In the genomic region with DNA sequence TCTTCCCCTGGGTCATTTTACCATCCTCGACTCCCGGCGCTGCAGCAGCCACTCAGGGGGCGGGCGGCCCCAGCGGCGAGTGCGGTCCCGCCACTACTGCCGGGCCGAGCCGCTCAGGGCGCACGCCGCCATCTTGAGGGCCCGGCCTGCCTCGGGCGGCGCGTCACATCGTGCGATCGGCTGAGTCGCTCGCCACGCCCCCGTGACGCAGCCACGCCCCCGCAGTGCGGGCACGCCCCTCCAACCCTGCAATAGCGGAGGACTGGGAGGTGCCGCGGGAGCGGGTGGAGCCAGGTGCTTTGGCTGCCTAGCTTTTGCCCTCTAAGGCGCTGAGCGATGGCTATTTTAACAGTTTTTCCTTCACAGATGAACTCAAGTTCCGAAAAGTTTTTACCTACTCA, we compare ENCODE assay signal across 8 mouse cellular contexts. TPM values are rescaled to one million over a fixed set of nuclear protein-coding genes. Genes with fewer than 3 reads are reported as not detected.
A peak's percentile ranks its signal among the peaks of the same experiment; 100 is the strongest.
DNase-seq lines count a peak whose midpoint lies in the region; ATAC-seq and TF ChIP-seq lines count a peak whose summit lies in the region.

A gene (minus strand): TSS at position 215 of the 401 bp plus-strand sequence.

- peaks cover 6% of the 10 kb centered on the region for H3K4me1 ChIP-seq in cortical plate, adult 2 months (ENCODE audit: control insufficient read depth, insufficient read depth, low read length)
- peaks cover 48% of the 10 kb centered on the region for H3K4me1 ChIP-seq in megakaryocyte, embryonic 14.5 days

- H3K36me3 ChIP-seq in megakaryocyte, embryonic 14.5 days (replicated peaks; ENCODE audit: low read length): peaks cover 12% of the 10 kb centered on the region

- no peaks in the 10 kb centered on the region for H3K9me3 ChIP-seq in megakaryocyte, embryonic 14.5 days

- no peak for TF ChIP-seq CTCF in cortical plate, adult 2 months (IDR thresholded peaks at IDR 0.05; ENCODE audit: extremely low read depth, insufficient read depth, low read length)

- no peaks in the 10 kb centered on the region for H3K27me3 ChIP-seq in megakaryocyte, embryonic 14.5 days (replicated peaks)

- peak; percentile 99 for DNase-seq in gastrocnemius, adult 8-10 months (ENCODE audit: low spot score in 2 of 2)
- DNase-seq in hindlimb bud, embryonic 11.5 days (ENCODE audit: extremely low spot score, low read depth, low spot score): peak; percentile 66
- DNase-seq in left cerebral cortex, adult 8-10 months (ENCODE audit: low spot score in 2 of 2): peak; percentile 96
- peak; percentile 97 to 98 for DNase-seq in right cerebral cortex, postnatal 10 days (ENCODE audit: low spot score in 2 of 2)
- DNase-seq in urinary bladder, postnatal 25 days (ENCODE audit: low spot score): peak; percentile 100

- peak; percentile 88 for ATAC-seq in activated CD4-positive, CD25-positive, alpha-beta regulatory T cell, adult 4 months

- peak; percentile 84 for TF ChIP-seq POLR2A in cortical plate, adult 2 months (IDR thresholded peaks at IDR 0.05; ENCODE audit: extremely low read depth, insufficient read depth, low read length)

- peak within 1 kb of the TSS; percentile 64 for H3K4me3 ChIP-seq in cortical plate, adult 2 months (ENCODE audit: insufficient read depth, low read length)
- H3K4me3 ChIP-seq in megakaryocyte, embryonic 14.5 days (replicated peaks): peak within 1 kb of the TSS; percentile 97

- H3K27ac ChIP-seq in cortical plate, adult 2 months (ENCODE audit: insufficient read depth, low read length): peak within 1 kb of the TSS; percentile 92

RNA-seq across cellular contexts. Expression of the gene that starts here (rescaled TPM):
- polyA plus RNA-seq in activated CD4-positive, CD25-positive, alpha-beta regulatory T cell, adult 4 months (2017; shearing (Covaris generic)): 10 to 100 TPM; 85.1 to 91.0 TPM
- polyA plus RNA-seq in cortical plate, adult 2 months (2012; rRNA removed): 45.0 and 48.1 TPM in 2 replicates
- 10 to 100 TPM in 1 of 4 experiments, 1 to 10 TPM in 3; 7.2 to 11.9 (median 9.3) TPM for total RNA-seq in gastrocnemius, adult 8-10 months (2022)
- 10 to 100 TPM; 53.0 to 62.0 (median 56.9) TPM for total RNA-seq in left cerebral cortex, adult 8-10 months (2022)
- polyA plus RNA-seq in megakaryocyte, embryonic 14.5 days (2012; ENCODE audit: insufficient read depth, low replicate concordance): 7.1 TPM in 1 of 2 replicates, not detected in the other

Comparison
In these comparisons a context has a peak if more than half of its experiments do, and no peak if none do; other contexts are left out.
1. Peak in every context shown above with its lines: DNase-seq, ATAC-seq, H3K4me3 ChIP-seq and H3K27ac ChIP-seq.
2. RNA of the gene that starts here (total RNA-seq): 53.0 to 62.0 TPM in left cerebral cortex, adult 8-10 months; 7.2 to 11.9 TPM in gastrocnemius, adult 8-10 months; every median in the first group is over 4 times any median in the second.